Mouse (Mus musculus): ENCODE results near the gene Garem2. TPM values are rescaled to one million over a fixed set of nuclear protein-coding genes. Genes with fewer than 3 reads are reported as not detected.

The Garem2 gene
- polyA plus RNA-seq, 1 experiment from 2014 or later = 17.2 TPM

- H3K27me3 ChIP-seq = no peaks in the 10 kb centered on the region
- peak overlapping the region; percentile 59 for H3K4me3 ChIP-seq
- peak overlapping the region; percentile 90 for H3K4me2 ChIP-seq
- ATAC-seq (ENCODE audit: low read depth) = no peak
- H3K27ac ChIP-seq (replicated peaks) = peak overlapping the region; percentile 78; the same call in 1 of the 2 replicates
- 35% methylated on average over 13 of the region's 13 CpGs for whole genome bisulfite sequencing
- H3K4me1 ChIP-seq (replicated peaks) = peaks cover 35% of the 10 kb centered on the region
- H3K9ac ChIP-seq = peak overlapping the region; percentile 76
- H3K9me3 ChIP-seq = no peaks in the 10 kb centered on the region
- H3K36me3 ChIP-seq = no peaks in the 10 kb centered on the region
These were observed 51.1 kb downstream of the Garem2 start for GRCm38 (mm10) chr5:30155821-30156629.

- no peak overlapping the region for H3K4me3 ChIP-seq
- H3K9me3 ChIP-seq = no peaks in the 10 kb centered on the region
- no peak overlapping the region for H3K9ac ChIP-seq
- no peak overlapping the region for H3K27ac ChIP-seq (replicated peaks)
- peaks cover 15% of the 10 kb centered on the region for H3K4me1 ChIP-seq (replicated peaks)
- no peaks in the 10 kb centered on the region for H3K36me3 ChIP-seq
- WGBS = 93% methylated on average over 6 of the region's 6 CpGs
- no peaks in the 10 kb centered on the region for H3K27me3 ChIP-seq
- H3K4me2 ChIP-seq = no peak overlapping the region
- ATAC-seq (ENCODE audit: low read depth) = no peak
These were observed 54.6 kb downstream of the Garem2 start for GRCm38 (mm10) chr5:30159601-30160000.

- ATAC-seq (ENCODE audit: low read depth) = no peak
- H3K36me3 ChIP-seq = peaks cover 12% of the 10 kb centered on the region
These were observed 56.9 kb downstream of the Garem2 start for GRCm38 (mm10) chr5:30161836-30162235.

GRCm38 (mm10) chr5:30162339-30162738 is 57.4 kb downstream of the Garem2 start:
- Histone ChIP-seq H3K4me1 (replicated peaks) (no peaks in the 10 kb centered on the region; the same call in 1 of the 2 replicates), H3K27ac (replicated peaks) (no peak overlapping the region), H3K4me3 (no peak overlapping the region), H3K9me3 (no peaks in the 10 kb centered on the region), H3K27me3 (no peaks in the 10 kb centered on the region), H3K36me3 (peaks cover 12% of the 10 kb centered on the region), H3K4me2 (no peak overlapping the region), H3K9ac (no peak overlapping the region)
- ATAC-seq (ENCODE audit: low read depth) = no peak
- 88% methylated on average over 6 of the region's 6 CpGs for WGBS

More at GRCm38 (mm10) chr5:30161836-30162235, 56.9 kb downstream of the Garem2 start:
- WGBS = 84% methylated on average over 1 of the region's 1 CpGs
- Histone ChIP-seq H3K27ac (replicated peaks) (no peak overlapping the region), H3K9ac (no peak overlapping the region), H3K4me3 (no peak overlapping the region), H3K27me3 (no peaks in the 10 kb centered on the region), H3K4me1 (replicated peaks) (peaks cover 4% of the 10 kb centered on the region; the same call in 1 of the 2 replicates), H3K4me2 (no peak overlapping the region), H3K9me3 (no peaks in the 10 kb centered on the region)

GRCm38 (mm10) chr5:30165234-30165946 is 60.4 kb downstream of the Garem2 start:
- Histone ChIP-seq H3K4me3 (no peak overlapping the region), H3K9ac (no peak overlapping the region), H3K9me3 (no peaks in the 10 kb centered on the region), H3K27ac (replicated peaks) (no peak overlapping the region), H3K4me1 (replicated peaks) (no peaks in the 10 kb centered on the region), H3K36me3 (peaks cover 32% of the 10 kb centered on the region), H3K4me2 (no peak overlapping the region), H3K27me3 (no peaks in the 10 kb centered on the region)
- no peak for ATAC-seq (ENCODE audit: low read depth)
- 95% methylated on average over 5 of the region's 5 CpGs for WGBS

Other genes starting within 250 kb of the Garem2 start
- gene Il6, start 92.0 kb upstream of the Garem2 start, polyA plus RNA-seq (2015; fragmentation: Nextera tagmentation; extraction: Ambion mirVana) = not detected in 2 replicates
- 52.8 and 67.6 TPM in 2 replicates for gene Tyms, start 31.5 kb upstream of the Garem2 start, polyA plus RNA-seq (2015; fragmentation: Nextera tagmentation; extraction: Ambion mirVana)
- gene 3110082J24Rik, start 925 bp downstream of the Garem2 start, polyA plus RNA-seq (2015; fragmentation: Nextera tagmentation; extraction: Ambion mirVana) = 5.1 and 5.8 TPM in 2 replicates
- 82.3 and 87.1 TPM in 2 replicates for gene Hadha, start 50.0 kb downstream of the Garem2 start, polyA plus RNA-seq (2015; fragmentation: Nextera tagmentation; extraction: Ambion mirVana)
- gene Hadhb, start 50.1 kb downstream of the Garem2 start, polyA plus RNA-seq (2015; fragmentation: Nextera tagmentation; extraction: Ambion mirVana) = 81.2 and 81.5 TPM in 2 replicates
- gene Adgrf3, start 100.6 kb downstream of the Garem2 start, polyA plus RNA-seq (2015; fragmentation: Nextera tagmentation; extraction: Ambion mirVana) = not detected in 2 replicates
- gene Selenoi, start 127.4 kb downstream of the Garem2 start, polyA plus RNA-seq (2015; fragmentation: Nextera tagmentation; extraction: Ambion mirVana) = 23.8 and 27.0 TPM in 2 replicates
- 2.6 and 2.7 TPM in 2 replicates for gene Drc1, start 176.2 kb downstream of the Garem2 start, polyA plus RNA-seq (2015; fragmentation: Nextera tagmentation; extraction: Ambion mirVana)